Mouse (Mus musculus) hindbrain, embryonic 15.5 days (tissue): ENCODE data around the gene Ankrd33. TPM values are rescaled to one million over a fixed set of nuclear protein-coding genes. Genes with fewer than 3 reads are reported as not detected.
A peak's percentile ranks its signal among the peaks of the same experiment; 100 is the strongest.

Source experiments
- ATAC-seq: fragments of 200-750 bp; cut with Nextera tagmentation; 2 replicates; pipeline ENCODE4 v1.8.0; 2017; ENCODE audit warnings: low read depth, moderate number of reproducible peaks, moderate TSS enrichment; ENCODE audit not compliant: low FRiP score
- H3K27ac ChIP-seq: fragments of 300-500 bp; sonication (generic); replicated peaks from 2 replicates; pipeline ENCODE4 v1.5.1; 2015; ENCODE audit warnings: mild to moderate bottlenecking, inconsistent platforms
- H3K27me3 ChIP-seq: fragments of 300-500 bp; sonication (generic); 2 replicates; pipeline ENCODE4 v1.6.1; 2015; ENCODE audit warnings: control low read depth, inconsistent platforms
- H3K36me3 ChIP-seq: fragments of 300-500 bp; sonication (generic); 2 replicates; pipeline ENCODE4 v1.6.1; 2015; ENCODE audit warnings: control low read depth, inconsistent platforms
- H3K4me1 ChIP-seq: fragments of 300-500 bp; sonication (generic); replicated peaks from 2 replicates; pipeline ENCODE4 v1.6.1; 2015; ENCODE audit warnings: control low read depth, inconsistent platforms
- H3K4me2 ChIP-seq: fragments of 300-500 bp; sonication (generic); 2 replicates; pipeline ENCODE4 v1.6.1; 2015; ENCODE audit warnings: moderate library complexity, mild to moderate bottlenecking, inconsistent platforms
- H3K4me3 ChIP-seq: fragments of 300-500 bp; sonication (generic); 2 replicates; pipeline ENCODE4 v1.5.1; 2015; ENCODE audit warnings: mild to moderate bottlenecking, inconsistent platforms
- H3K9ac ChIP-seq: fragments of 300-500 bp; sonication (generic); 2 replicates; pipeline ENCODE4 v1.6.1; 2015; ENCODE audit warnings: inconsistent platforms
- H3K9me3 ChIP-seq: fragments of 300-500 bp; sonication (generic); 2 replicates; pipeline ENCODE4 v1.6.1; 2016; ENCODE audit warnings: control low read depth, inconsistent platforms
- WGBS: fragments of 180-500 bp; shearing (Covaris S2); methylation state at CpG from one replicate; pipeline ENCODE4 v1.1.7; 2015; 5-methylcytosine and 5-hydroxymethylcytosine counted together
- polyA plus RNA-seq: library from polyadenylated mRNA; unstranded; fragments of >200 nt; fragmentation: Nextera tagmentation; extraction: Ambion mirVana; gene quantifications from 2 replicates; pipeline ENCODE4 v1.2.1, GENCODE M21; 2015

Ankrd33 gene
- polyA plus RNA-seq = not detected in 2 replicates

DNA sequence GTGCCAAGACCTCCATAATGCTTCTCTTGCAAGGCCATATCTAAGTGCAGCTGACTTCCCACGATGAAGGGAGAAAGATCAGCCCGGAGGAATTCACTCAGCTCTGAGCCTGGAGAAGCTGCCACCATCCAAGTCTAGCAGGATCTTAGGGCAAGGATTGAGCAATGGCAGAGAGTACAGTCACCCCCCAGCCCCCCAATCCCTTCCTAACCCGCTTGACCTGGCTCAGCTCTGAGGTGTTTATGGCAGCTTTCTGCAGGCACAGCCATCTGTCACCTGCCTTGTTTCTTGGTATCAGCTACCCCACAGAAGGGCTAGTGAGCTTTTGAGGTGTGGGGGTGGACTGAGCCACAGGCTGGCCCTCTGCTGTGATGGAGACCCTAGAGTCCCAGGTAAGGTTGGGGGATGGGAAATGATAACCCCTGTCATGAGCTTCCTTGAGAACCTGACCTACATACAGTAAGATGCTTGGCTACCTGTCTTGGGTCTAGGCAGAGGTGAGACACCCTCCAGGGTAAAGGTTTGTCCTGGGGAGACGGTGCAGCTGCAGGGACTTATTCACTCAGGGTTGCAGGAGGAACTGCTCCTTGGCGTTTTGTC, at the start of gene Ankrd33:
TSS of gene Ankrd33 (plus strand) at position 245 of the 600 bp plus-strand sequence.
- Histone ChIP-seq H3K4me2 (no peak within 1 kb of the TSS), H3K27ac (no peak within 1 kb of the TSS), H3K4me1 (no peaks in the 10 kb centered on the region), H3K4me3 (no peak within 1 kb of the TSS), H3K9me3 (no peaks in the 10 kb centered on the region), H3K27me3 (no peaks in the 10 kb centered on the region), H3K9ac (no peak within 1 kb of the TSS), H3K36me3 (no peaks in the 10 kb centered on the region)
- no peak for ATAC-seq
- 76% methylated on average over 5 of the region's 5 CpGs for WGBS

GRCm38 (mm10) chr15:101066364-101066847, 49.1 kb upstream of the Ankrd33 start:
- Histone ChIP-seq H3K4me2 (no peak overlapping the region), H3K9ac (no peak overlapping the region), H3K27me3 (no peaks in the 10 kb centered on the region), H3K36me3 (no peaks in the 10 kb centered on the region), H3K27ac (no peak overlapping the region), H3K4me3 (no peak overlapping the region), H3K4me1 (peaks cover 57% of the 10 kb centered on the region), H3K9me3 (no peaks in the 10 kb centered on the region)
- WGBS = 8% methylated on average over 6 of the region's 6 CpGs
- ATAC-seq = no peak

DNA sequence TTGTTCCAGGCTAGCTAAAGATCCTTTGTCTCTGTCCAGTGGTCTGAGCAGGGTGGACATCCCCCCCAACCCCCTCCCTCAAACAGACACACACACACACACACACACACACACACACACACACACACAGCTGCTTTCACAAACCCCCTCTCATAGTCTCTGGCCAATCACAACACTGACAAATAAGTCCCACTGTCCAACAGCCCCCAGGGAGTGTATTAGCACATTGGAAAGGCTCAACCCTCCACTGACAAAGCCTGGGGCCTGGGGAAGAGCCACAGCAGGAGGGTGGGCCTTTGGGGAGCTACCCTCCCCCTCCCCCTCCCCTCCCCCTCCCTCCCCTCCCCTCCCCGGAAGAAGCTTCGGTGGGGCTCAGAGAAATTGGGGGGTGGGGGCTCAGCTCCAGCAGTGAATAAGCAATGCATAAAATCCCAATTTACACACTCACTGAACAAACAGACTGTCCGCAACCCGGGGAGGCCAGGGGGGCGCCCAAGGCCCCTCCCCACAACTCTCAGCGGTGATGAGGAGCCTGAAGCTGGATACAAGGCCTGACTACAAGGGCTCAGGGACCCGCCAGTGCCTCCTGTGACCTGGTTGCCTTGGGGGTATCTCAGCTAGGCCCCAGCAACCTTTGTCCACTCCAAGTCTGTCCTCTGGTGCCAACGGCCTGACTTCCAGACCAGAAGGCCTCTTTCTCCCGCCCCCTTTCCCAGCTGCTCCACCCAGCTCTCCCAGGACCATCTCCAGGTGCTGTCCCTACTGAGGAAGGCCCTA, 48.4 kb upstream of the Ankrd33 start:
- no peak for ATAC-seq
- Histone ChIP-seq H3K36me3 (no peaks in the 10 kb centered on the region), H3K4me1 (peaks cover 53% of the 10 kb centered on the region), H3K9me3 (no peaks in the 10 kb centered on the region), H3K4me2 (no peak overlapping the region), H3K9ac (no peak overlapping the region), H3K4me3 (no peak overlapping the region), H3K27ac (no peak overlapping the region), H3K27me3 (no peaks in the 10 kb centered on the region)
- 19% methylated on average over 7 of the region's 9 CpGs for WGBS

DNA sequence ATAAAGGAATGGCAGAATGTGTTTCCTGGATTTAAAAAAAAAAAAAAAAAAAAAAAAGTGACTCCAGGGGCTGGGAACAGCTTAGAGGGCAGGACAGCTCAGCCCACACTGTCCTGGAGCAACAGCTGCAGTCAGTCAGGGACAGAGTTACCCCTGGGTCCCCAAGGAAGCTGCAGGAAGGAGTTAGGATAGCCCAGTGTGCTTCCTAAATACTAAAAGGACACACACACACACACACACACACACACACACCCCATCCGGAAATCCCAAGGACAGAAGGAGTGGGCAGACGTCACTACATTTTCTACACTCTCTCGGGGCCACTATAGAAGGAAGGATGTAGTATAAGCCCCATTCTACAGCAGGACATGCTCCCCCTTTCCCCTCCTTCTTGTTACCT, 47.5 kb upstream of the Ankrd33 start:
- no peaks in the 10 kb centered on the region for H3K9me3 ChIP-seq
- H3K4me3 ChIP-seq = no peak overlapping the region
- H3K27ac ChIP-seq = no peak overlapping the region
- no peak overlapping the region for H3K4me2 ChIP-seq
- WGBS = 46% methylated on average over 3 of the region's 3 CpGs
- no peaks in the 10 kb centered on the region for H3K36me3 ChIP-seq
- peaks cover 49% of the 10 kb centered on the region for H3K4me1 ChIP-seq
- ATAC-seq = no peak
- no peak overlapping the region for H3K9ac ChIP-seq
- no peaks in the 10 kb centered on the region for H3K27me3 ChIP-seq

DNA sequence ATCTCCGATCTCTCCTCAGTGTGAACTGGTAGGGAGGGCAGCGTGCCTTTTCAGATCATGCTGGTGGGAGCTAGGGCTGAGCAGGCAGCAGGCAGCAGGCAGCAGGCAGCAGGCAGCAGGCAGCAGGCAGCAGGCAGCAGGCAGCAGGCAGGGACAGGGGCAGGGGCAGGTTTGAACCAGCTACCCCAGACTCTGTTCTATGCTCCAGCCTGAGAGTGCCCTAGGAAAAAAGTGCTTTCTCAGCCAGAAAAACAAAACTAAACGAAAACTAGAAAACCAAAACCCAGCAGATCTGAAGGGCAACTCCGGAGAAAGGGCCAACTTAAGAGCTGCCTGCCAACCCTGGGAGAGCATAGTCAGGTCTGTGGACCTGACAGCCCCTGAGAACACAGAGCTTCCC, 46.9 kb upstream of the Ankrd33 start:
- no peak for ATAC-seq
- H3K9ac ChIP-seq = no peak overlapping the region
- no peaks in the 10 kb centered on the region for H3K36me3 ChIP-seq
- no peak overlapping the region for H3K27ac ChIP-seq
- H3K4me2 ChIP-seq = no peak overlapping the region
- H3K4me1 ChIP-seq = peaks cover 49% of the 10 kb centered on the region
- WGBS = 55% methylated on average over 4 of the region's 4 CpGs
- no peaks in the 10 kb centered on the region for H3K9me3 ChIP-seq
- no peaks in the 10 kb centered on the region for H3K27me3 ChIP-seq
- H3K4me3 ChIP-seq = no peak overlapping the region

DNA sequence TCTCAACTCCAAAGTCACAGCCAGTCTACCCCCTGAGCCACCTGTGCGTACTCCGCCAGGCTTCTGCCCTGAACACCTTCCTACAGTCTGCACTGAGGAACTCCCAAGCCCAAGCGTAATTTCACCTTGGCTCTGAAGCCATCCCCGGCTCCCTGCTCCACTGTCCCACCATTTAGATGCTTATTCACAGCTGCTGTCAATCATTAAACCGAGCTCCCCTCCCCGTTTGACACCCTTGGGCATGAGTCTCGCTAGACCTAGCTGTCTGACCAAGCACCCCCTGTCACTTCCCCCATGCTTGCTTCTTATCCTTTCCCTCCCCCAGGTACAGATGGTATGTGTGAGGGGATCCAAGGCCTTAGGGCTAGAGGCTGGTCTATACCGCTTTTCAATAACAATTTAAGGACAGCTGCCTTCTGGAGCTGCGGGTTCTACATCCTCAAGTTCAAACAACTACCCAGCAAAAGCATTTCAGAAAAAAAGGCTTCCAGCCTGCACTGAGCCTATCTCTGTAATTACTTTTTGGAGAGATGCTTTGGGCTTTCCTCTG, 45.8 kb upstream of the Ankrd33 start:
- Histone ChIP-seq H3K27ac (no peak overlapping the region), H3K4me1 (peaks cover 49% of the 10 kb centered on the region)
- 47% methylated on average over 9 of the region's 9 CpGs for WGBS

GRCm38 (mm10) chr15:101070762-101071161, 44.8 kb upstream of the Ankrd33 start:
- H3K9me3 ChIP-seq = no peaks in the 10 kb centered on the region
- H3K27me3 ChIP-seq = no peaks in the 10 kb centered on the region
- no peak overlapping the region for H3K27ac ChIP-seq
- 43% methylated on average over 5 of the region's 5 CpGs for WGBS
- ATAC-seq = no peak
- H3K4me3 ChIP-seq = no peak overlapping the region
- peaks cover 52% of the 10 kb centered on the region for H3K4me1 ChIP-seq
- H3K9ac ChIP-seq = no peak overlapping the region
- H3K36me3 ChIP-seq = no peaks in the 10 kb centered on the region
- H3K4me2 ChIP-seq = no peak overlapping the region

More for the DNA sequence above, 45.8 kb upstream of the Ankrd33 start:
- no peak overlapping the region for H3K9ac ChIP-seq
- no peaks in the 10 kb centered on the region for H3K36me3 ChIP-seq
- no peaks in the 10 kb centered on the region for H3K9me3 ChIP-seq
- no peak for ATAC-seq
- H3K4me2 ChIP-seq = no peak overlapping the region
- H3K27me3 ChIP-seq = no peaks in the 10 kb centered on the region
- H3K4me3 ChIP-seq = no peak overlapping the region

GRCm38 (mm10) chr15:101072736-101073135, 42.8 kb upstream of the Ankrd33 start:
- no peak overlapping the region for H3K4me3 ChIP-seq

DNA sequence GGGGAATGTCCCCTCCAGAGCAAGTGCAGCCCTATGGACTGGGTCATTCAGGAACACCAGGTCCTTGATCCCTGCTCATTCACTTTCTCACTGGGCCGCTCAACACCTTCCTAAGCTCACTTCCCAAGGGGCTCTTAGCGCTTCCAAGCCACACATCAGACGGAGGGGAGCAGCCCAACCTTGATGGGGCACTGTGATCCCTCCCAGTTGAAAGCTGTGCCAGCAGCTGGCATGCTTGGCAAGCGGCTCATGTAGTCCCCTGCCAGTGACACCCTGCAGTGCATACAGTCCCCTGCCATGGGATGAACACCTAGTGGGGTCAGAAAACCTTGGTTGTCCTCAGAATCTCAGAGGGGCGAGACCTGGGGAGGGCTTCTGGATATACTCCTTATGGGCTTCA, 41.5 kb upstream of the Ankrd33 start:
- Histone ChIP-seq H3K36me3 (no peaks in the 10 kb centered on the region), H3K27me3 (no peaks in the 10 kb centered on the region), H3K9me3 (no peaks in the 10 kb centered on the region), H3K4me2 (no peak overlapping the region), H3K4me1 (peaks cover 56% of the 10 kb centered on the region), H3K4me3 (no peak overlapping the region), H3K9ac (no peak overlapping the region), H3K27ac (no peak overlapping the region)
- ATAC-seq = no peak
- WGBS = 65% methylated on average over 5 of the region's 5 CpGs

More at GRCm38 (mm10) chr15:101072736-101073135, 42.8 kb upstream of the Ankrd33 start:
- Histone ChIP-seq H3K4me2 (no peak overlapping the region), H3K27ac (no peak overlapping the region), H3K9me3 (no peaks in the 10 kb centered on the region), H3K27me3 (no peaks in the 10 kb centered on the region), H3K9ac (no peak overlapping the region), H3K4me1 (peaks cover 53% of the 10 kb centered on the region), H3K36me3 (no peaks in the 10 kb centered on the region)
- ATAC-seq = no peak
- 59% methylated on average over 2 of the region's 2 CpGs for WGBS

- H3K4me3 ChIP-seq = no peak overlapping the region
- H3K4me1 ChIP-seq = peaks cover 45% of the 10 kb centered on the region
- ATAC-seq = no peak
- H3K4me2 ChIP-seq = 0 out of 2 replicates have a peak overlapping the region, but pooled peaks have one; percentile 89
- WGBS = 67% methylated on average over 4 of the region's 4 CpGs
- no peaks in the 10 kb centered on the region for H3K36me3 ChIP-seq
- no peaks in the 10 kb centered on the region for H3K9me3 ChIP-seq
- no peaks in the 10 kb centered on the region for H3K27me3 ChIP-seq
- H3K9ac ChIP-seq = no peak overlapping the region
- no peak overlapping the region for H3K27ac ChIP-seq
These were observed 40.4 kb upstream of the Ankrd33 start for GRCm38 (mm10) chr15:101075150-101075549.

DNA sequence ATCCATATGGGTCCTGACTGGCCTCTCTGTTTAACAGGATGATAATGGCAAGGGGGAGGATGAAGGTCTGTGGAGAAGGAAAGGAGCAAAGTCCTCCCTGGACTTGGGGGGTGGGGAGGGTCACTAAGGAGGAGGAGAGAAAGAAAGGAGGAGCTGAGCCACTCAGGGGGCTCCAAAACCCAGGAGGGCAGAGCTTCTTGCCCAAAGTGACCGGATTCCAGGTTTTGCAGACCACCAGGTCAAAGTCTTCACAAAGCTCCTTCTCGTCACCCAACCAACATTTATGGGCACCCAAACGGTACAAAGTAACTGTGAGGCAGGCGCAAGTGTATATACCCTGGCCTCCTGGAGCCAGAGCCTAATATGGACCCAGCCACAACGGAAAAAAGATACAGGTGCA, 39.9 kb upstream of the Ankrd33 start:
- 20% methylated on average over 5 of the region's 5 CpGs for WGBS
- Histone ChIP-seq H3K36me3 (no peaks in the 10 kb centered on the region), H3K9ac (no peak overlapping the region; the same call in 1 of the 2 replicates), H3K27ac (peak overlapping the region; percentile 65), H3K4me2 (peak overlapping the region; percentile 89), H3K4me1 (peaks cover 40% of the 10 kb centered on the region), H3K4me3 (peak overlapping the region; percentile 68), H3K9me3 (no peaks in the 10 kb centered on the region), H3K27me3 (no peaks in the 10 kb centered on the region)
- ATAC-seq = no peak
